Mouse (Mus musculus): ENCODE measurements around the gene Gpc4.

GRCm38 (mm10) chrX:52155408-52155953, 9.6 kb downstream of the Gpc4 start:
- TF ChIP-seq CTCF (conservative IDR thresholded peaks at IDR 0.05 in 1 of 2, IDR thresholded peaks at IDR 0.05 in 1 of 2; ENCODE audit: low read depth in 2 of 2, low read length in 2 of 2) (no peak), TCF12 (IDR thresholded peaks at IDR 0.05; ENCODE audit: low read depth, low read length) (no peak), POLR2A (IDR thresholded peaks at IDR 0.05; ENCODE audit: low read depth, low read length) (no peak), EP300 (IDR thresholded peaks at IDR 0.05; ENCODE audit: low read length) (no peak), CHD2 (IDR thresholded peaks at IDR 0.05; ENCODE audit: low read length) (no peak), MAX (IDR thresholded peaks at IDR 0.05; ENCODE audit: low read length) (no peak), ZC3H11A (IDR thresholded peaks at IDR 0.05; ENCODE audit: low read depth, low read length) (no peak), E2F4 (IDR thresholded peaks at IDR 0.05; ENCODE audit: insufficient replicate concordance, low read depth, low read length) (no peak), IRF4 (IDR thresholded peaks at IDR 0.05; ENCODE audit: low read depth, low read length) (no peak), SMC3 (IDR thresholded peaks at IDR 0.05; ENCODE audit: low read depth, low read length) (no peak), KAT2A (IDR thresholded peaks at IDR 0.05; ENCODE audit: insufficient replicate concordance, low read length) (no peak), MXI1 (IDR thresholded peaks at IDR 0.05; ENCODE audit: low read depth, low read length) (no peak), UBTF (IDR thresholded peaks at IDR 0.05; ENCODE audit: low read depth, low read length) (no peak), MEF2A (IDR thresholded peaks at IDR 0.05; ENCODE audit: borderline replicate concordance, low read depth, low read length) (no peak)
